Mouse (Mus musculus) MEL (cell line): ENCODE measurements around the gene Xpa. TPM values are rescaled to one million over a fixed set of nuclear protein-coding genes. Genes with fewer than 3 reads are reported as not detected.
A peak's percentile ranks its signal among the peaks of the same experiment; 100 is the strongest.

Experiments used
- DNase-seq: peaks from one replicate; pipeline ENCODE4 v3.0.0; 2011; ENCODE audit warnings: low read depth, low spot score
- H3K27ac ChIP-seq: 2 replicates; pipeline ENCODE4 v1.5.1; 2012; ENCODE audit warnings: low read depth, mild to moderate bottlenecking, control low read depth, low read length, moderate library complexity; ENCODE audit not compliant: control insufficient read depth
- H3K27me3 ChIP-seq, 2 experiments: fragments of 150-350 bp in 1 of 2; sonication (generic) in 1 of 2; 2 replicates each; pipeline ENCODE4 v1.6.1; 2012; ENCODE audit warnings: low read length in 2 of 2, mild to moderate bottlenecking in 2 of 2, improper control_type of control experiment in 1 of 2, moderate library complexity in 1 of 2; ENCODE audit not compliant: insufficient read depth in 2 of 2, control insufficient read depth in 1 of 2
- H3K36me3 ChIP-seq, 2 experiments: 2 replicates each; pipeline ENCODE4 v1.6.1; 2012 to 2014; ENCODE audit warnings: low read length in 2 of 2, improper control_type of control experiment in 1 of 2, inconsistent platforms in 1 of 2, mild to moderate bottlenecking in 1 of 2; ENCODE audit not compliant: insufficient read depth in 2 of 2, control insufficient read depth in 1 of 2
- H3K4me1 ChIP-seq, 2 experiments: fragments of 150-350 bp in 1 of 2; sonication (generic) in 1 of 2; 2 replicates each; pipeline ENCODE4 v1.6.1; 2012; ENCODE audit warnings: low read length in 2 of 2, improper control_type of control experiment in 1 of 2, mild to moderate bottlenecking in 1 of 2; ENCODE audit not compliant: insufficient read depth in 2 of 2, control insufficient read depth in 1 of 2
- H3K4me3 ChIP-seq, 2 experiments: fragments of 150-350 bp in 1 of 2; sonication (generic) in 1 of 2; 2 replicates each; pipeline ENCODE4 v1.5.1; 2012; ENCODE audit warnings: low read depth in 2 of 2, low read length in 2 of 2, mild to moderate bottlenecking in 2 of 2, moderate library complexity in 2 of 2, control low read depth in 1 of 2, improper control_type of control experiment in 1 of 2; ENCODE audit not compliant: control insufficient read depth in 1 of 2, insufficient read depth in 1 of 2
- H3K79me2 ChIP-seq: 2 replicates; pipeline ENCODE4 v1.6.1; 2012; ENCODE audit warnings: mild to moderate bottlenecking, low read length, moderate library complexity; ENCODE audit not compliant: control insufficient read depth, poor library complexity, insufficient read depth
- H3K9ac ChIP-seq: 2 replicates; pipeline ENCODE4 v1.6.1; 2012; ENCODE audit warnings: low read depth, mild to moderate bottlenecking, control low read depth, low read length, moderate library complexity; ENCODE audit not compliant: control insufficient read depth, poor library complexity, severe bottlenecking
- H3K9me3 ChIP-seq: fragments of 150-350 bp; sonication (generic); replicated peaks from 2 replicates; pipeline ENCODE4 v1.6.1; 2012; ENCODE audit warnings: mild to moderate bottlenecking, low read length, improper control_type of control experiment, moderate library complexity; ENCODE audit not compliant: insufficient read depth
- BHLHE40 ChIP-seq: IDR thresholded peaks from 2 replicates; pipeline ENCODE4 v1.6.1; 2012; ENCODE audit warnings: low read depth, mild to moderate bottlenecking, inconsistent platforms, low read length, improper control_type of control experiment, borderline replicate concordance
- CHD1 ChIP-seq: IDR thresholded peaks from 2 replicates; pipeline ENCODE4 v1.6.1; 2012; ENCODE audit warnings: low read depth, mild to moderate bottlenecking, inconsistent platforms, low read length, improper control_type of control experiment
- CTCF ChIP-seq, 3 experiments: IDR thresholded peaks in 2 of 3; conservative IDR thresholded peaks in 1 of 3; 2 replicates each; pipeline ENCODE4 v1.5.1; 2011 to 2012; ENCODE audit warnings: low read length in 3 of 3, low read depth in 2 of 3, mild to moderate bottlenecking in 2 of 3, improper control_type of control experiment in 1 of 3, inconsistent platforms in 1 of 3, mixed read lengths in 1 of 3, moderate library complexity in 1 of 3; ENCODE audit not compliant: control insufficient read depth in 1 of 3, insufficient read depth in 1 of 3, poor library complexity in 1 of 3, severe bottlenecking in 1 of 3
- E2F4 ChIP-seq: IDR thresholded peaks from 2 replicates; pipeline ENCODE4 v1.6.1; 2011; ENCODE audit warnings: low read depth, low read length, improper control_type of control experiment, borderline replicate concordance
- ELF1 ChIP-seq: IDR thresholded peaks from 2 replicates; pipeline ENCODE4 v1.6.1; 2014; ENCODE audit warnings: low read depth, mild to moderate bottlenecking, inconsistent platforms, low read length, improper control_type of control experiment, moderate library complexity
- ETS1 ChIP-seq: IDR thresholded peaks from 2 replicates; pipeline ENCODE4 v1.6.1; 2012; ENCODE audit warnings: low read depth, mild to moderate bottlenecking, inconsistent platforms, low read length, improper control_type of control experiment, moderate library complexity
- GATA1 ChIP-seq: IDR thresholded peaks from 2 replicates; pipeline ENCODE4 v1.6.1; 2011; ENCODE audit warnings: low read depth, low read length, improper control_type of control experiment
- HCFC1 ChIP-seq: IDR thresholded peaks from 2 replicates; pipeline ENCODE4 v1.6.1; 2012; ENCODE audit warnings: low read depth, mild to moderate bottlenecking, inconsistent platforms, low read length, improper control_type of control experiment, moderate library complexity
- JUND ChIP-seq: IDR thresholded peaks from 2 replicates; pipeline ENCODE4 v1.6.1; 2011; ENCODE audit warnings: low read depth, mild to moderate bottlenecking, improper control_type of control experiment, low read length
- KAT2A ChIP-seq: conservative IDR thresholded peaks from 2 replicates; pipeline ENCODE4 v1.6.1; 2012; ENCODE audit warnings: low read depth, low read length, improper control_type of control experiment, inconsistent platforms
- MAFK ChIP-seq: IDR thresholded peaks from 2 replicates; pipeline ENCODE4 v1.6.1; 2011; ENCODE audit warnings: low read depth, mild to moderate bottlenecking, low read length, improper control_type of control experiment, borderline replicate concordance
- MAX ChIP-seq: IDR thresholded peaks from 2 replicates; pipeline ENCODE4 v1.6.1; 2011; ENCODE audit warnings: low read length, improper control_type of control experiment
- MAZ ChIP-seq: IDR thresholded peaks from 2 replicates; pipeline ENCODE4 v1.6.1; 2012; ENCODE audit warnings: low read depth, mild to moderate bottlenecking, inconsistent platforms, low read length, improper control_type of control experiment
- MEF2A ChIP-seq: IDR thresholded peaks from 2 replicates; pipeline ENCODE4 v1.6.1; 2014; ENCODE audit warnings: low read depth, mild to moderate bottlenecking, inconsistent platforms, low read length, improper control_type of control experiment; ENCODE audit not compliant: poor library complexity, insufficient replicate concordance, severe bottlenecking; ENCODE audit errors: extremely low read depth
- MXI1 ChIP-seq: IDR thresholded peaks from 2 replicates; pipeline ENCODE4 v1.6.1; 2011; ENCODE audit warnings: mild to moderate bottlenecking, low read depth, low read length, improper control_type of control experiment
- MYB ChIP-seq: IDR thresholded peaks from 2 replicates; pipeline ENCODE4 v1.6.1; 2011; ENCODE audit warnings: mild to moderate bottlenecking, low read depth, low read length, improper control_type of control experiment
- MYC ChIP-seq: IDR thresholded peaks from 2 replicates; pipeline ENCODE4 v1.6.1; 2011; ENCODE audit warnings: low read depth, mild to moderate bottlenecking, low read length, improper control_type of control experiment, moderate library complexity
- NELFE ChIP-seq: IDR thresholded peaks from 2 replicates; pipeline ENCODE4 v1.6.1; 2011; ENCODE audit warnings: low read depth, low read length, improper control_type of control experiment
- NRF1 ChIP-seq: IDR thresholded peaks from 2 replicates; pipeline ENCODE4 v1.6.1; 2014; ENCODE audit warnings: low read depth, mild to moderate bottlenecking, inconsistent platforms, low read length, improper control_type of control experiment, moderate library complexity; ENCODE audit not compliant: poor library complexity, insufficient read depth, severe bottlenecking
- POLR2A ChIP-seq, 2 experiments: IDR thresholded peaks; 2 replicates each; pipeline ENCODE4 v1.6.1; 2011 to 2012; ENCODE audit warnings: low read length in 2 of 2, mild to moderate bottlenecking in 2 of 2, control low read depth in 1 of 2, improper control_type of control experiment in 1 of 2, low read depth in 1 of 2, moderate library complexity in 1 of 2; ENCODE audit not compliant: control insufficient read depth in 1 of 2, insufficient read depth in 1 of 2, poor library complexity in 1 of 2
- POLR2AphosphoS2 ChIP-seq: IDR thresholded peaks from 2 replicates; pipeline ENCODE4 v1.6.1; 2011; ENCODE audit warnings: low read length, improper control_type of control experiment
- SIN3A ChIP-seq: IDR thresholded peaks from 2 replicates; pipeline ENCODE4 v1.6.1; 2012; ENCODE audit warnings: low read length, improper control_type of control experiment, inconsistent platforms
- SMC3 ChIP-seq: IDR thresholded peaks from 2 replicates; pipeline ENCODE4 v1.6.1; 2011; ENCODE audit warnings: low read depth, low read length, improper control_type of control experiment
- TBP ChIP-seq: IDR thresholded peaks from 2 replicates; pipeline ENCODE4 v1.8.0; 2011; ENCODE audit warnings: low read depth, low read length, improper control_type of control experiment
- TCF12 ChIP-seq: IDR thresholded peaks from 2 replicates; pipeline ENCODE4 v1.6.1; 2014; ENCODE audit warnings: low read depth, mild to moderate bottlenecking, inconsistent platforms, low read length, improper control_type of control experiment, moderate library complexity
- UBTF ChIP-seq: IDR thresholded peaks from 2 replicates; pipeline ENCODE4 v1.6.1; 2012; ENCODE audit warnings: low read depth, mild to moderate bottlenecking, inconsistent platforms, low read length, improper control_type of control experiment, moderate library complexity, borderline replicate concordance; ENCODE audit not compliant: insufficient read depth
- ZKSCAN1 ChIP-seq: IDR thresholded peaks from 2 replicates; pipeline ENCODE4 v1.6.1; 2012; ENCODE audit warnings: low read depth, mild to moderate bottlenecking, inconsistent platforms, low read length, improper control_type of control experiment, moderate library complexity
- ZMIZ1 ChIP-seq: IDR thresholded peaks from 2 replicates; pipeline ENCODE4 v1.6.1; 2012; ENCODE audit warnings: low read depth, mild to moderate bottlenecking, inconsistent platforms, low read length, improper control_type of control experiment, moderate library complexity
- ZNF384 ChIP-seq: IDR thresholded peaks from 2 replicates; pipeline ENCODE4 v1.6.1; 2012; ENCODE audit warnings: low read depth, mild to moderate bottlenecking, inconsistent platforms, low read length, improper control_type of control experiment
- polyA plus RNA-seq, 2 experiments: library from polyadenylated mRNA; stranded (reverse) in 1 of 2; unstranded in 1 of 2; fragments of >175 nt in 1 of 2; fragments of >200 nt in 1 of 2; gene quantifications; 2 replicates each; pipeline versions ENCODE4 v1.2.1 to v1.2.4; 2012; ENCODE audit warnings: low replicate concordance in 2 of 2, low read depth in 1 of 2; ENCODE audit not compliant: insufficient read length in 2 of 2, insufficient read depth in 1 of 2, missing spikeins in 1 of 2
- total RNA-seq: library from RNA; depleted of rRNA; stranded (reverse); fragments of 300-350 nt; gene quantifications from 2 replicates; pipeline ENCODE4 v1.2.3, GENCODE M21; 2012

Xpa gene
- total and polyA plus RNA-seq, 3 experiments = 11.4 to 24.0 TPM; not detected in 1

DNA sequence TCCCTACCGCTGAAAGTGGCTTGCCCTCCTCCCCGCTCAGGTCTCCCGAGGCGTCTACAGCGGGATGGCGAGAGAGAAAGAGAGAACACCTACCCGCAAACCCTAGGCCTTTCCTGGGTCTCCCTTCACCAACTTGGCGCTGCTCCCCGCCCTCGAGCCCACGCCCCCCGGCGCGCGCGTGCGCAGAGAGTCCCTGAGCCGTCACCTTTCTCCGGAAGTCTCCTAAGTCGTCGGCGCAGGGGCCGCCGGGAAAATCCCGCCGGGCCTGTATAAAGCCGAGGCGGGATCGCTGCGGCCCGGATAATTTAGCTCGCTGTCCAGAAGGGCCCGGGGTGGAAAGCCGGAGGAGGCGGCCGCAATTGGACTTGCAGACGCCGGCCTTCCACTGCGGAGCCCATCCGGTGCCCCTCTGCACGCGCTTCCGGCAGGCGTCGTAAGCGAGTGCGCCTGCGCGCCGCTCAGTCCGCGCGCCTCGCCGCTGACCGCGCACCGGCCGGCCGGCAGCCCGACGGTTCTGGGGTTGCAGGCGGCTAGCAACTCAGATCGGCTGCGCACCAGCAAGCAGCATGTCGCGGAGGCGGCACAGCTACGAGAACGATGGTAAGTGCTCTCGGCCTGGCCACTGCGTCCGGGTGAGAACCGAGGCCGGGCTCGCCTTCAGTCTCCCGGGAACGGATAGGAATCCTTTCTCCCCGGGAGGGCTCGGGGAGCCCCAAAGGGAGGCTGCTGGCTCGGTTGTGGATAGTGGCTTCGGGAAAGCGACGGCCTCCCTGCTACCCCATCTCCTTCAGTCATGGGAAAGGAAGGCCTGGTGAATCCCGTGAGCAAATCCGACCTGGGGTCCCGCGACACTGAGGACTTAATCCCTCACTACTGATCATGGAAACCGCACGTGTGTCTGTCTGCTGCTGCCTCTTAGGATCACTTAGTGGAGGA lies 57.6 kb downstream of the Xpa start, which contains the start of the genes Ncbp1 and Tstd2:
Gene Ncbp1 (plus strand): TSS at position 327 of the 936 bp plus-strand sequence.
Gene Tstd2 (minus strand): TSS at position 408 of the 936 bp plus-strand sequence.
- Histone ChIP-seq H3K79me2 (peaks cover 61% of the 10 kb centered on the region), H3K4me3 (peak within 1 kb of the TSS; percentile 83 to 99), H3K27me3 (no peaks in the 10 kb centered on the region)
- TF ChIP-seq BHLHE40 (no peak), MYB (no peak), POLR2AphosphoS2 (peak; percentile 41; the same call in 1 of the 2 replicates), CTCF (IDR thresholded peaks at IDR 0.05 in 2 of 3, conservative IDR thresholded peaks at IDR 0.05 in 1 of 3; ENCODE audit: control insufficient read depth in 1 of 3, insufficient read depth in 1 of 3, low read depth in 2 of 3, low read length in 3 of 3, poor library complexity in 1 of 3, severe bottlenecking in 1 of 3) (no peak), GATA1 (no peak), SMC3 (no peak), TBP (no peak; the same call in 1 of the 2 replicates), KAT2A (no peak; the same call in 1 of the 2 replicates), JUND (no peak), CHD1 (no peak), ETS1 (no peak), MEF2A (no peak), POLR2A (IDR thresholded peaks at IDR 0.05; ENCODE audit: control insufficient read depth in 1 of 2, insufficient read depth in 1 of 2, low read depth in 1 of 2, low read length in 2 of 2, poor library complexity in 1 of 2) (peak; percentile 87 to 93), ZKSCAN1 (no peak), SIN3A (peak; percentile 35), MAFK (no peak), ZNF384 (no peak), MAZ (no peak), UBTF (no peak), HCFC1 (peak; percentile 84), NRF1 (peak; percentile 83), ELF1 (peak; percentile 84), TCF12 (0 out of 2 replicates have a peak, but pooled peaks have one; percentile 5), MYC (0 out of 2 replicates have a peak, but pooled peaks have one; percentile 37), E2F4 (no peak), MAX (peak; percentile 6), MXI1 (peak; percentile 76), NELFE (peak; percentile 71), ZMIZ1 (peak; percentile 79)
- TF ChIP-seq, all 39 proteins: peak for 12
- H3K27ac ChIP-seq = peak within 1 kb of the TSS; percentile 94
- H3K36me3 ChIP-seq = peaks cover 0 to 25% of the 10 kb centered on the region in 2 experiments; a peak in 3 of 4 replicates
- DNase-seq = peak; percentile 93
- peak within 1 kb of the TSS; percentile 95 for H3K9ac ChIP-seq
- no peaks in the 10 kb centered on the region for H3K9me3 ChIP-seq
- H3K4me1 ChIP-seq = peaks cover 5 to 16% of the 10 kb centered on the region in 2 experiments; a peak in 3 of 4 replicates
